Mouse (Mus musculus) lung, embryonic 16.5 days (tissue): ENCODE data around the gene Arsb. TPM values are rescaled to one million over a fixed set of nuclear protein-coding genes. Genes with fewer than 3 reads are reported as not detected.
"Not testable (repeated sequence)": the region's sequence is repeated elsewhere in the genome, so short reads cannot be mapped to it uniquely, and the experiment has no call there.

ENCODE experiments used
- ATAC-seq: fragments of 200-750 bp; cut with Nextera tagmentation; 2 replicates; pipeline ENCODE4 v1.8.0; 2017; ENCODE audit warnings: low read depth, mild to moderate bottlenecking, moderate library complexity
- H3K27ac ChIP-seq: fragments of 300-500 bp; sonication (generic); 2 replicates; pipeline ENCODE4 v1.5.1; 2014; ENCODE audit warnings: mild to moderate bottlenecking, control low read depth, low read length
- H3K27me3 ChIP-seq: fragments of 300-500 bp; sonication (generic); 2 replicates; pipeline ENCODE4 v1.6.1; 2014; ENCODE audit warnings: low read depth, low read length, mixed read lengths; ENCODE audit not compliant: control insufficient read depth, insufficient read depth
- H3K36me3 ChIP-seq: fragments of 300-500 bp; sonication (generic); 2 replicates; pipeline ENCODE4 v1.6.1; 2014; ENCODE audit warnings: low read length; ENCODE audit not compliant: control insufficient read depth, insufficient read depth
- H3K4me1 ChIP-seq: fragments of 300-500 bp; sonication (generic); replicated peaks from 2 replicates; pipeline ENCODE4 v1.6.1; 2014; ENCODE audit warnings: low read length, mixed read lengths; ENCODE audit not compliant: control insufficient read depth, insufficient read depth
- H3K4me2 ChIP-seq: fragments of 300-500 bp; sonication (generic); 2 replicates; pipeline ENCODE4 v1.6.1; 2014; ENCODE audit warnings: low read depth, low read length, control low read depth
- H3K4me3 ChIP-seq: fragments of 300-500 bp; sonication (generic); 2 replicates; pipeline ENCODE4 v1.5.1; 2014; ENCODE audit warnings: mild to moderate bottlenecking, low read length, control low read depth
- H3K9ac ChIP-seq: fragments of 300-500 bp; sonication (generic); 2 replicates; pipeline ENCODE4 v1.6.1; 2014; ENCODE audit warnings: low read length, control low read depth
- H3K9me3 ChIP-seq: fragments of 300-500 bp; sonication (generic); 2 replicates; pipeline ENCODE4 v1.6.1; 2016; ENCODE audit warnings: low read length; ENCODE audit not compliant: control insufficient read depth
- WGBS: fragments of 180-500 bp; shearing (Covaris S2); extraction: QIAGEN DNeasy Blood & Tissue Kit; methylation state at CpG from one replicate; pipeline ENCODE4 v1.1.7; 2014; 5-methylcytosine and 5-hydroxymethylcytosine counted together
- microRNA-seq: library from miRNA; unstranded; fragments of <30 nt; microRNA quantifications from one replicate; pipeline ENCODE4, GENCODE M21; 2016
- polyA plus RNA-seq: library from polyadenylated mRNA; unstranded; fragments of >200 nt; fragmentation: Nextera tagmentation; extraction: Ambion mirVana; gene quantifications from 2 replicates; pipeline ENCODE4 v1.2.1, GENCODE M21; 2015

The Arsb gene
- polyA plus RNA-seq, 1 experiment from 2014 or later: 17.2 TPM

- not testable (repeated sequence) for H3K27ac ChIP-seq, H3K4me2 ChIP-seq, ATAC-seq, H3K9ac ChIP-seq, H3K4me3 ChIP-seq, H3K27me3 ChIP-seq, H3K36me3 ChIP-seq, H3K9me3 ChIP-seq
- H3K4me1 ChIP-seq: peaks cover 18% of the 10 kb centered on the region
- 86% methylated on average over 8 of the region's 8 CpGs for WGBS
Measured at GRCm38 (mm10) chr13:93985750-93986149, 214.3 kb downstream of the Arsb start.

GRCm38 (mm10) chr13:93987611-93988010, 216.2 kb downstream of the Arsb start:
- 43% methylated on average over 7 of the region's 7 CpGs for WGBS
- H3K4me1 ChIP-seq: peaks cover 19% of the 10 kb centered on the region
- no peaks in the 10 kb centered on the region for H3K27me3 ChIP-seq
- no peak overlapping the region for H3K9ac ChIP-seq
- H3K4me2 ChIP-seq: no peak overlapping the region
- H3K9me3 ChIP-seq: peaks cover 6% of the 10 kb centered on the region; the same call in 1 of the 2 replicates
- H3K27ac ChIP-seq: no peak overlapping the region
- H3K4me3 ChIP-seq: no peak overlapping the region
- peak; percentile 50; the same call in 1 of the 2 replicates for ATAC-seq
- no peaks in the 10 kb centered on the region for H3K36me3 ChIP-seq

GRCm38 (mm10) chr13:93989208-93989607, 217.8 kb downstream of the Arsb start:
- ATAC-seq: no peak
- Histone ChIP-seq H3K4me3 (no peak overlapping the region), H3K4me1 (peaks cover 24% of the 10 kb centered on the region), H3K27me3 (no peaks in the 10 kb centered on the region), H3K9ac (no peak overlapping the region), H3K4me2 (no peak overlapping the region), H3K9me3 (peaks cover 6% of the 10 kb centered on the region; the same call in 1 of the 2 replicates), H3K36me3 (no peaks in the 10 kb centered on the region), H3K27ac (peak overlapping the region; percentile 66; the same call in 1 of the 2 replicates)
- WGBS: 67% methylated on average over 4 of the region's 4 CpGs

- H3K4me2 ChIP-seq: no peak overlapping the region
Measured at GRCm38 (mm10) chr13:93989736-93990611, 218.5 kb downstream of the Arsb start.

GRCm38 (mm10) chr13:93990841-93991240, 219.4 kb downstream of the Arsb start:
- WGBS: 68% methylated on average over 3 of the region's 3 CpGs
- ATAC-seq: no peak
- peak overlapping the region; percentile 66 for H3K27ac ChIP-seq

More at GRCm38 (mm10) chr13:93989736-93990611, 218.5 kb downstream of the Arsb start:
- Histone ChIP-seq H3K4me1 (peaks cover 24% of the 10 kb centered on the region), H3K27ac (peak overlapping the region; percentile 66), H3K36me3 (no peaks in the 10 kb centered on the region), H3K9me3 (peaks cover 6% of the 10 kb centered on the region; the same call in 1 of the 2 replicates), H3K9ac (no peak overlapping the region), H3K27me3 (no peaks in the 10 kb centered on the region), H3K4me3 (no peak overlapping the region)
- 65% methylated on average over 11 of the region's 11 CpGs for WGBS
- ATAC-seq: no peak

GRCm38 (mm10) chr13:93992342-93992882, 221.0 kb downstream of the Arsb start:
- no peak overlapping the region for H3K4me2 ChIP-seq
- WGBS: 82% methylated on average over 5 of the region's 5 CpGs
- peak overlapping the region; percentile 65 for H3K27ac ChIP-seq
- H3K36me3 ChIP-seq: no peaks in the 10 kb centered on the region
- no peaks in the 10 kb centered on the region for H3K27me3 ChIP-seq
- H3K9ac ChIP-seq: no peak overlapping the region
- H3K4me1 ChIP-seq: peaks cover 27% of the 10 kb centered on the region
- no peak; the same call in 1 of the 2 replicates for ATAC-seq
- no peak overlapping the region for H3K4me3 ChIP-seq
- peaks cover 6% of the 10 kb centered on the region; the same call in 1 of the 2 replicates for H3K9me3 ChIP-seq

More at GRCm38 (mm10) chr13:93990841-93991240, 219.4 kb downstream of the Arsb start:
- Histone ChIP-seq H3K4me2 (no peak overlapping the region), H3K4me1 (peaks cover 24% of the 10 kb centered on the region), H3K9ac (no peak overlapping the region), H3K36me3 (no peaks in the 10 kb centered on the region), H3K4me3 (no peak overlapping the region), H3K27me3 (no peaks in the 10 kb centered on the region), H3K9me3 (peaks cover 6% of the 10 kb centered on the region; the same call in 1 of the 2 replicates)

Small RNAs within 50 kb of the gene (microRNA-seq; reads per million reads assigned to microRNA genes)
- gene Gm25534 (not detected), gene Mir5624 (not detected)

Other genes with a start within 250 kb of the Arsb start
- gene Bhmt, start 133.7 kb upstream of the Arsb start, polyA plus RNA-seq: 0.11 and 2.4 TPM in 2 replicates
- gene Bhmt2, start 97.3 kb upstream of the Arsb start, polyA plus RNA-seq: 0.10 and 0.52 TPM in 2 replicates
- 0.26 TPM in 1 of 2 replicates, not detected in the other for gene Dmgdh, start 97.2 kb upstream of the Arsb start, polyA plus RNA-seq